Mouse (Mus musculus) myocyte (in vitro differentiated cells): Measurements from ENCODE around the gene Pard6b.

Source experiments
- CEBPB ChIP-seq: IDR thresholded peaks from 2 replicates; pipeline ENCODE4 v1.6.1; 2011; ENCODE audit warnings: mild to moderate bottlenecking, moderate library complexity; ENCODE audit not compliant: poor library complexity, insufficient read depth, severe bottlenecking
- E2F4 ChIP-seq: IDR thresholded peaks from one replicate; pipeline ENCODE4 v1.6.1; 2011; ENCODE audit warnings: mild to moderate bottlenecking, control low read depth, moderate library complexity; ENCODE audit not compliant: insufficient read depth
- MAX ChIP-seq: IDR thresholded peaks from one replicate; pipeline ENCODE4 v1.6.1; 2011; ENCODE audit warnings: low read depth, mild to moderate bottlenecking, control low read depth
- MYOD1 ChIP-seq, 3 experiments: IDR thresholded peaks; one replicate each; pipeline ENCODE4 v1.6.1; 2011; ENCODE audit warnings: control low read depth in 2 of 3, low read depth in 2 of 3, mild to moderate bottlenecking in 2 of 3, moderate library complexity in 1 of 3; ENCODE audit not compliant: insufficient read length in 2 of 3, control insufficient read depth in 1 of 3
- MYOG ChIP-seq, 3 experiments: IDR thresholded peaks; one replicate each; pipeline ENCODE4 v1.6.1; 2011; ENCODE audit warnings: control low read depth in 2 of 3, low read depth in 2 of 3, mild to moderate bottlenecking in 2 of 3; ENCODE audit not compliant: insufficient read length in 2 of 3, control insufficient read depth in 1 of 3, insufficient read depth in 1 of 3
- POLR2A ChIP-seq: IDR thresholded peaks from one replicate; pipeline ENCODE4 v1.6.1; 2011; ENCODE audit warnings: low read depth, mild to moderate bottlenecking, control low read depth, moderate library complexity; ENCODE audit not compliant: insufficient read length
- POLR2AphosphoS2 ChIP-seq: IDR thresholded peaks from one replicate; pipeline ENCODE4 v1.6.1; 2011; ENCODE audit warnings: low read depth, control low read depth; ENCODE audit not compliant: insufficient read length
- SRF ChIP-seq: IDR thresholded peaks from one replicate; pipeline ENCODE4 v1.6.1; 2011; ENCODE audit warnings: low read depth; ENCODE audit not compliant: control insufficient read depth, insufficient read length
- TCF12 ChIP-seq: IDR thresholded peaks from one replicate; pipeline ENCODE4 v1.6.1; 2011; ENCODE audit warnings: mild to moderate bottlenecking, control low read depth; ENCODE audit not compliant: poor library complexity, insufficient read depth, severe bottlenecking
- TCF3 ChIP-seq: IDR thresholded peaks from one replicate; pipeline ENCODE4 v1.6.1; 2011; ENCODE audit warnings: low read depth, control low read depth; ENCODE audit not compliant: insufficient read length
- USF1 ChIP-seq: IDR thresholded peaks from one replicate; pipeline ENCODE4 v1.6.1; 2011; ENCODE audit warnings: low read depth, mild to moderate bottlenecking, control low read depth, moderate library complexity

DNA sequence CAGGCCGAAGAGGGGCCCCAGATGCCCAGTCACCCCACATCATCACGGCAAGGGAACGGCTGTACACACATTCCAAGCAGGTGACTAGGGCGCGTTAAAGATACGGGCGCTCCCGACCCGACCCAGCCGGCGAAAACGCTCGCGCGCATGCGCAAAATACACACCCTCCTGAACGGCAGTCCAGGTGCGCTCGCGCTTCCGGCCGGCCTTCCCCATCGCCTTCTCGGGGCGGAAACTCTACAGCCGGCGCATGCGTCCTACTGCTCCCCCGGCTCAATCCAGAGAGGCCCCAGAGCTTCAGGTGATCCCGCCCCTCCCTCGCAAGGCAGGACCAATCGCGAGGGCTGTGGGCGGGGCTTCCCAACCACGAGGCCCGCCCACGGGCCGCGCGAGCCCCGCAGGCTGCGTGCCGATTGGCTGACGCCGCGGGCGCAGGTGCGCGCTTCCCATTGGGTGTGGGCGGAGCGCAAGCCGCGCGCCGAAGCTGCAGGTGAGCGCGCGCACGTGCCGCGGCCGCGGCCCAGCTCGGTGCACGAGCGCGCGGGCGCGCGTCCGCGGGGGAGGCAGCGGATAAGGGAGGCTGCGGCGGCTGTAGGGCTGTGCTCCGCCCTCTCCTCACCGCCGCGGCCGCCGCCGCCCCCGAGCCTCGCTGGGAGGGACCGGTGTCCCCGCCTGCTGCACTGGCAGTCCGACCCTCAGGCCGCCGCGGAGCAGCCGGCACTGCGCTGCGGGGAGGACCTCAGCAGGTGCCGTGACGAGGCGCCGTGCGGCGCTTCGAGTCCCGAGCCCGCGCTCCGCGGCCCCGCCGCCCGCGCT is at the start of gene Pard6b:
- TF ChIP-seq POLR2A (peak; percentile 54), CEBPB (no peak), MAX (no peak), TCF12 (no peak), E2F4 (no peak), USF1 (no peak), POLR2AphosphoS2 (no peak), MYOD1 (IDR thresholded peaks at IDR 0.05; ENCODE audit: control insufficient read depth in 1 of 3, insufficient read length in 2 of 3, low read depth in 2 of 3) (peak in 1 of 3 experiments; percentile 32), TCF3 (no peak), MYOG (IDR thresholded peaks at IDR 0.05; ENCODE audit: control insufficient read depth in 1 of 3, insufficient read depth in 1 of 3, insufficient read length in 2 of 3, low read depth in 2 of 3) (peak in 2 of 3 experiments; percentile 0 to 27), SRF (no peak)
